Mouse (Mus musculus) heart, postnatal 0 days (tissue): ENCODE measurements around the gene Pcdh8.

Source experiments
- CTCF ChIP-seq: IDR thresholded peaks from 2 replicates; pipeline ENCODE4 v1.5.1; 2016; ENCODE audit warnings: antibody characterized with exemption, control low read depth, low read depth
- EP300 ChIP-seq: IDR thresholded peaks from 2 replicates; pipeline ENCODE4 v1.6.1; 2016; ENCODE audit warnings: antibody characterized with exemption, low read depth

DNA sequence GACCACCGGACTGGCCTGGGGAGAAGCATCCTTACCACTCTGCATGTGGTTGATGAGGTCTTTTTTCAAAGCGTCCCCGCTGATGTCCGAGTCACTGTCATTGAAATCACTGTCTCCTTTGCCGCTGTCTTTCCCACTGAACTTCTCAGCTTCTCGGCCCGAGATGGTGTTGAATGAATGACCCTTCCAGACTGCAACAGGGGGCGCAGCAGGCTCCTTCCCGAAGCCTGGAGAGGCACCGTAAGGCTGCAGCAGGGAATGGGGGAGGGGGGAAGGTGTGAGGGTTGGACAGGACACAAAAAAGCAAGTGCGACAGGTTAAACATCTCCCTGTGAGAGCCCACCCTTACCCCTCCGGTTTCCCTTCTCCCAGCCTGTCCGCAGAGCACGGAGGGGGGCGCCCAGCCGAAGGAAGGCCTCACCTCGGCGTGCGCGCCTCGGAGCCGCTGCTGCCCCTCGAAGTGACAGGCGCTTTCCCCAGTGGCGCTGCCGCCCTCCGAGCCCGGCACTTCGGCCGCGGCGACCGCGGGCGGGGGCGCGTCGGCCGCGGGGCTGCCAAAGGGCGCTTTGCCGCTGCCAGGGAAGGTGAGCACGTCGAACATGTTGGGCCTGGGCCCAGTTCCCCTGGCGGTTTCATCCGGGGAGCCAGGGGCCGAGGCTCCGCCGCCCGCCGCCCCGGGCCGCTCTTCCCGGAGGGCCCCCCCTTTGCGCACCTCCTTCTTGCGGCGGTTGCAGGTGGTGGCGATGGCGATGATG, 2.9 kb downstream of the Pcdh8 start:
- TF ChIP-seq CTCF (no peak), EP300 (no peak)
